Mouse (Mus musculus) kidney, embryonic 16.5 days (tissue): Measurements from ENCODE around the gene B4galnt1. TPM values are rescaled to one million over a fixed set of nuclear protein-coding genes. Genes with fewer than 3 reads are reported as not detected.

Experiments
- ATAC-seq: fragments of 200-750 bp; cut with Nextera tagmentation; 2 replicates; pipeline ENCODE4 v1.8.0; 2017; ENCODE audit warnings: moderate TSS enrichment; ENCODE audit not compliant: low FRiP score, low TSS enrichment
- H3K27ac ChIP-seq: fragments of 300-500 bp; sonication (generic); 2 replicates; pipeline ENCODE4 v1.5.1; 2014; ENCODE audit warnings: low read length
- H3K27me3 ChIP-seq: fragments of 300-500 bp; sonication (generic); 2 replicates; pipeline ENCODE4 v1.6.1; 2014; ENCODE audit warnings: low read length, control low read depth, mixed read lengths; ENCODE audit not compliant: insufficient read depth
- H3K36me3 ChIP-seq: fragments of 300-500 bp; sonication (generic); 2 replicates; pipeline ENCODE4 v1.6.1; 2014; ENCODE audit warnings: low read length, control low read depth, mixed read lengths; ENCODE audit not compliant: insufficient read depth
- H3K4me1 ChIP-seq: fragments of 300-500 bp; sonication (generic); 2 replicates; pipeline ENCODE4 v1.6.1; 2014; ENCODE audit warnings: low read length, control low read depth, mixed read lengths; ENCODE audit not compliant: insufficient read depth
- H3K4me2 ChIP-seq: fragments of 300-500 bp; sonication (generic); replicated peaks from 2 replicates; pipeline ENCODE4 v1.6.1; 2014; ENCODE audit warnings: low read depth, low read length
- H3K4me3 ChIP-seq: fragments of 300-500 bp; sonication (generic); 2 replicates; pipeline ENCODE4 v1.5.1; 2014; ENCODE audit warnings: mild to moderate bottlenecking, low read length
- H3K9ac ChIP-seq: fragments of 300-500 bp; sonication (generic); replicated peaks from 2 replicates; pipeline ENCODE4 v1.6.1; 2014; ENCODE audit warnings: low read length
- H3K9me3 ChIP-seq: fragments of 300-500 bp; sonication (generic); 2 replicates; pipeline ENCODE4 v1.6.1; 2016; ENCODE audit warnings: low read length, control low read depth
- WGBS: fragments of 180-500 bp; shearing (Covaris S2); extraction: QIAGEN DNeasy Blood & Tissue Kit; methylation state at CpG from one replicate; pipeline ENCODE4 v1.1.7; 2014; 5-methylcytosine and 5-hydroxymethylcytosine counted together
- polyA plus RNA-seq: library from polyadenylated mRNA; unstranded; fragments of >200 nt; fragmentation: Nextera tagmentation; extraction: Ambion mirVana; gene quantifications from 2 replicates; pipeline ENCODE4 v1.2.1, GENCODE M21; 2015

B4galnt1 gene
- polyA plus RNA-seq: 7.2 and 10.1 TPM in 2 replicates

DNA sequence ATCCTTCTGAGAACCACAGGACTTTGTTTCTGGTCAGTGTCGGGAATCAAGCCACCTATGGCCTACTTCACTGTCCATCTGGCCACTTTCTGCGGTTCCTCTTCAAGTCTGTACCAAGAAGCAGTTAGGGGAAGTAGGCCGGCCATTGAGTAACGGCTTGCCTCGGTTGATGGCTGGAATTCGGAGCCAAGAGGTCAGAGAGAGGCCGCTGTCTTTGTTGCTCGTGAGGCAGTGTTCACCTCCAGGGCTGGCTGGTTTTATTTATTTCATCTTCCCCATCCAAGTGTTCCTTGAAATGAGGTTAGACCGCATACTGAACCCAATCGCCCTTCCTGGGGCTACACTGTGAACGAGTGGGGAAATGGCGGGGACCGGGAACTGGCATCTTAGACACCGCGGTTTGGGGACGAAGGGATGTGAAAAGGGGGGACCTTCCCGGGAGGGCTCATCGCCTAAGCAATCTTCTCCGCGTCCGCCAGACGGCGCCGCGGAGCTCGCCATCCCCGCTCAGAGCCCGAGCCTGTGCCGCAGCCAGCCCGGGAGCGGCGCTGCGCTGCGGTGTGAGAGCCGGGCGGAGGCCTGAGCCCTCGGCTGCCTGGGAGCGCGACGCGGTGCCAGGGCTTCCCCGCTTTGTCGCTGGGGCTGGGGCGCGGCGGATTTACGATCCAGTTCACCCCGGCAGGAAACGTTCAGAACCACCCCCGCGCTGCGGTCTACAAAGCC, at the start of gene B4galnt1:
B4galnt1 (plus strand) TSS at position 595 of the 723 bp plus-strand sequence.
- H3K4me3 ChIP-seq: peak within 1 kb of the TSS; percentile 62
- peak within 1 kb of the TSS; percentile 100 for H3K4me2 ChIP-seq
- no peak within 1 kb of the TSS for H3K27ac ChIP-seq
- H3K9me3 ChIP-seq: no peaks in the 10 kb centered on the region
- peak; percentile 88 for ATAC-seq
- H3K4me1 ChIP-seq: peaks cover 12% of the 10 kb centered on the region; the same call in 1 of the 2 replicates
- H3K9ac ChIP-seq: peak within 1 kb of the TSS; percentile 68
- peaks cover 44% of the 10 kb centered on the region for H3K27me3 ChIP-seq
- 2% methylated on average over 46 of the region's 52 CpGs for WGBS
- H3K36me3 ChIP-seq: no peaks in the 10 kb centered on the region

DNA sequence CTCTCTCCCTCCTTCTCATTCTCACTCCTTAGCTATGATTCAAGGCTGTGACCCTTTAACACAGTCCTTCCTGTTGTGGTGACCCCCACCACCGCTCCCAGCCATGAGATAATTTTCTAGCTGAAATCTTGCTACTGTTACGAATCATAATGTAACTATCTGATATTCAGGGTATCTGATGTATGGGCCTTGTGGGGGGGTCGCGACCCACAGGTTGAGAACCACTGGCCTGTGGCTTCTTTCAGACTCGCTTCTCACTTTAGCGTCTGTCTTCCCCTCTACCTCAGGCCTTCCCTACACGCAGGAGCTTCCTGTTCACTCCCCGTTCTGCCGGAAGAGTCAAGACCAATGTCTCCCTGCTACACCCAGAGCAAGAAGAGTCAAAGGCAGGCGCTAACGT, 46.6 kb upstream of the B4galnt1 start:
- H3K9ac ChIP-seq: no peak overlapping the region
- H3K27ac ChIP-seq: no peak overlapping the region
- peaks cover 16% of the 10 kb centered on the region for H3K4me1 ChIP-seq
- H3K4me3 ChIP-seq: no peak overlapping the region
- no peak overlapping the region for H3K4me2 ChIP-seq
- H3K27me3 ChIP-seq: no peaks in the 10 kb centered on the region
- WGBS: 90% methylated on average over 11 of the region's 11 CpGs
- peaks cover 24% of the 10 kb centered on the region for H3K36me3 ChIP-seq
- no peak for ATAC-seq
- no peaks in the 10 kb centered on the region for H3K9me3 ChIP-seq

DNA sequence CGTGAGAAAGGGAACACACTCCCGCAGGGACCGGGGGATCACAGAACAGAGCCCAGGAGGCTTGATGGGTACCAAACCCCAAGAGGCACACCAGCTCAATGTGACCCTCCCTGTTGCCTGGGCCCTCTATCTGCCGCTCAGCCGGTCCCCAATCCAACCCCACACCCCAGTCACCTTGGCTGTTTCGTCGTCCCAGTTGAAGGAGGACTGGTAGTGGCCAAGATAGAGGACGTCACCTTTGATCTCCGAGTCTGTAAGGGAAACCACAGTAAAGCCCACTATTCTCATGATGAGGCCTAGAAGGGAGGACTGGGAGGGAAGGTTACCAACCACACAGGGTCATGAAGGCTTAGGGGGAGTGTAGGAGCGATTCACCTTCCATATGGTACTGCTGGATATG, 45.8 kb upstream of the B4galnt1 start:
- Histone ChIP-seq H3K9me3 (no peaks in the 10 kb centered on the region), H3K4me3 (no peak overlapping the region), H3K27ac (no peak overlapping the region), H3K4me1 (peaks cover 16% of the 10 kb centered on the region), H3K27me3 (no peaks in the 10 kb centered on the region), H3K4me2 (no peak overlapping the region), H3K36me3 (peaks cover 24% of the 10 kb centered on the region), H3K9ac (no peak overlapping the region)
- WGBS: 81% methylated on average over 10 of the region's 10 CpGs
- no peak for ATAC-seq

GRCm38 (mm10) chr10:127120301-127121065, 44.5 kb upstream of the B4galnt1 start:
- Histone ChIP-seq H3K4me1 (peaks cover 16% of the 10 kb centered on the region), H3K9ac (peak overlapping the region; percentile 68), H3K36me3 (peaks cover 24% of the 10 kb centered on the region), H3K4me3 (peak overlapping the region; percentile 73), H3K9me3 (no peaks in the 10 kb centered on the region), H3K4me2 (peak overlapping the region; percentile 84), H3K27me3 (no peaks in the 10 kb centered on the region), H3K27ac (no peak overlapping the region)
- WGBS: 2% methylated on average over 34 of the region's 34 CpGs
- ATAC-seq: peak; percentile 37

- 2% methylated on average over 19 of the region's 19 CpGs for WGBS
- Histone ChIP-seq H3K9ac (peak within 1 kb of the TSS; percentile 68), H3K4me1 (peaks cover 16% of the 10 kb centered on the region), H3K36me3 (peaks cover 20% of the 10 kb centered on the region), H3K4me3 (peak within 1 kb of the TSS; percentile 73), H3K27ac (no peak within 1 kb of the TSS), H3K27me3 (no peaks in the 10 kb centered on the region), H3K4me2 (peak within 1 kb of the TSS; percentile 84), H3K9me3 (no peaks in the 10 kb centered on the region)
- peak; percentile 97 for ATAC-seq
These were observed 44.0 kb upstream of the B4galnt1 start, which contains the start of gene Os9 for GRCm38 (mm10) chr10:127121066-127121477. TSS of gene Os9 (minus strand) at chr10:127121131.

DNA sequence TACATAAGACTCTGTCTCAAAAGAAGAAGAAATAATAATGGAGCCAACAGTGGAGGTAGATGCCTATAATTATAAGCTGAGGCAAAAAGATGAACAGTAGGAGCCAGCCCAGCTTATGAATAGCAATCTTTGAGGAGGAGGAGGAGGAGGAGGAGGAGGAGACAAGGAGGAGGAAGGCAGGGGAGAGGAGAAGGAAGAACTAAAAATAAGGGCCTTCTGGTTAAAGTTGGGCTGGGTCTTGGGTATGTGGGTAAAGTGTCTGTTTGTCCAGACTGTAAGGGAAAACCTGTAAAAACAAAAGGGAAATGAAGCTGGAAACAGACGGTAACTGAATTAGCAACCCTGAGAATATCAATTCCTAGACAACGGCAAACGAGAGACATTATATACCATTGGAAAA, 43.0 kb upstream of the B4galnt1 start:
- WGBS: 84% methylated on average over 3 of the region's 3 CpGs
- Histone ChIP-seq H3K27me3 (no peaks in the 10 kb centered on the region), H3K4me2 (no peak overlapping the region), H3K9me3 (no peaks in the 10 kb centered on the region), H3K9ac (no peak overlapping the region), H3K4me3 (no peak overlapping the region), H3K4me1 (peaks cover 16% of the 10 kb centered on the region), H3K27ac (no peak overlapping the region), H3K36me3 (peaks cover 20% of the 10 kb centered on the region)
- no peak for ATAC-seq

DNA sequence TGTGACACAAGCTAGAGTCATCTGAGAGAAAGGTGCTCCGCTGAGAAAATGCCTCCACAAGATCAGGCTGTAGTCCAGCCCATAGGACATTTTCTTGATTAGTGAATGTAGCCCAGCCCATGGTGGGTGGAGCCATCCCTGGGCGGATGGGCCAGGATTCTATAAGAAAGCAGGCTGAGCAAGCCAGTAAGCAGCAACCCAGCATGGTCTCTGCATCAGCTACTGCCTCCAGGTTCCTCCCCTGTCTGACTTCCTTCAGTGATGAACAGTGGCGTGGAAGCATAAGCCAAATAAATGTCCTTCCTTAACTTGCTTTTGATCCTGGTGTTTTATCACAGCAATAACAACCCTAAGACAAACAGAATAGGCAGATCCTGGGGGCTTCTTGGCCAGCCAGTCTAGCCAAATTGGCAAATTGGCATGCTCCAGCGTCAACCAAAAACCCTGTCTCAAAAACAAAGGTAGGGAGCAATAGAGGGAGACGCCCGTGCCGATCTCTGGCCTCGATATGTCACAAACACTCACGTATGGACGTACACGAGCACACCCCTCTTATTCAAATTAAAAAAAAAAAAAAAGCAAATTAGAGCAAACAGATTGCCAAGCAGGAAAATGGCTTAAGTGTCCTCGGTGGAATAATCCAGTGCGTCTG, 42.1 kb upstream of the B4galnt1 start:
- peak overlapping the region; percentile 64 for H3K4me2 ChIP-seq
- WGBS: 7% methylated on average over 13 of the region's 13 CpGs

DNA sequence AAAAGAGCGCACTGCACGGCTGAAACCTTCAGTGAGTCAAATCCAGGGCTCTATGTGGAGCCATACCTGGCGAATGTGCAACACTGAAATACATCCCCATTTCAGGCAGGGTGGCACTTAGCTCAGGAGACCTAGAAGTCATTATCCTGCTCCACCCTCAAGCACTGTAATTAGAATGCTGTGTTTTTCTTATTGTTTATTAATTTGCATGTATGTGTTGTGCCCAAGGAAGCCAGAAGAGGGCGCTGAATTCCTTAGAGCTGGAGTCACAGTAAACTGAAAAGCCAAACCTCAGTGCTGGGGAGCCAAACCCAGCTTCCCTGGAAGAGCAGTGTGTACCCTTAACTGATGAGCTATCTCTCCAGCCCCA, 41.6 kb upstream of the B4galnt1 start:
- no peaks in the 10 kb centered on the region for H3K9me3 ChIP-seq
- H3K4me1 ChIP-seq: peaks cover 16% of the 10 kb centered on the region
- peak overlapping the region; percentile 64 for H3K4me2 ChIP-seq
- H3K9ac ChIP-seq: peak overlapping the region; percentile 17
- peaks cover 9% of the 10 kb centered on the region; the same call in 1 of the 2 replicates for H3K36me3 ChIP-seq
- no peak for ATAC-seq
- no peak overlapping the region for H3K27ac ChIP-seq
- 7% methylated on average over 4 of the region's 4 CpGs for WGBS
- peak overlapping the region; percentile 38 for H3K4me3 ChIP-seq
- no peaks in the 10 kb centered on the region for H3K27me3 ChIP-seq

More for the DNA sequence above, 42.1 kb upstream of the B4galnt1 start:
- peak overlapping the region; percentile 38 for H3K4me3 ChIP-seq
- H3K9me3 ChIP-seq: no peaks in the 10 kb centered on the region
- peaks cover 13% of the 10 kb centered on the region for H3K36me3 ChIP-seq
- ATAC-seq: no peak
- H3K27ac ChIP-seq: no peak overlapping the region
- H3K27me3 ChIP-seq: no peaks in the 10 kb centered on the region
- H3K4me1 ChIP-seq: peaks cover 16% of the 10 kb centered on the region
- peak overlapping the region; percentile 17 for H3K9ac ChIP-seq

GRCm38 (mm10) chr10:127125210-127126001, 39.6 kb upstream of the B4galnt1 start:
- Histone ChIP-seq H3K27me3 (no peaks in the 10 kb centered on the region), H3K9ac (no peak overlapping the region), H3K36me3 (no peaks in the 10 kb centered on the region), H3K9me3 (no peaks in the 10 kb centered on the region), H3K27ac (no peak overlapping the region), H3K4me2 (no peak overlapping the region), H3K4me1 (peaks cover 9% of the 10 kb centered on the region), H3K4me3 (no peak overlapping the region)
- ATAC-seq: no peak
- 75% methylated on average over 9 of the region's 9 CpGs for WGBS
